Mouse (Mus musculus) MEL (cell line): ENCODE measurements around the gene Lypla2. TPM values are rescaled to one million over a fixed set of nuclear protein-coding genes. Genes with fewer than 3 reads are reported as not detected.

Experiments
- DNase-seq: peaks from one replicate; pipeline ENCODE4 v3.0.0; 2011; ENCODE audit warnings: low read depth, low spot score
- H3K27ac ChIP-seq: 2 replicates; pipeline ENCODE4 v1.5.1; 2012; ENCODE audit warnings: low read depth, mild to moderate bottlenecking, control low read depth, low read length, moderate library complexity; ENCODE audit not compliant: control insufficient read depth
- H3K27me3 ChIP-seq, 2 experiments: fragments of 150-350 bp in 1 of 2; sonication (generic) in 1 of 2; 2 replicates each; pipeline ENCODE4 v1.6.1; 2012; ENCODE audit warnings: low read length in 2 of 2, mild to moderate bottlenecking in 2 of 2, improper control_type of control experiment in 1 of 2, moderate library complexity in 1 of 2; ENCODE audit not compliant: insufficient read depth in 2 of 2, control insufficient read depth in 1 of 2
- H3K36me3 ChIP-seq, 2 experiments: 2 replicates each; pipeline ENCODE4 v1.6.1; 2012 to 2014; ENCODE audit warnings: low read length in 2 of 2, improper control_type of control experiment in 1 of 2, inconsistent platforms in 1 of 2, mild to moderate bottlenecking in 1 of 2; ENCODE audit not compliant: insufficient read depth in 2 of 2, control insufficient read depth in 1 of 2
- H3K4me1 ChIP-seq, 2 experiments: fragments of 150-350 bp in 1 of 2; sonication (generic) in 1 of 2; 2 replicates each; pipeline ENCODE4 v1.6.1; 2012; ENCODE audit warnings: low read length in 2 of 2, improper control_type of control experiment in 1 of 2, mild to moderate bottlenecking in 1 of 2; ENCODE audit not compliant: insufficient read depth in 2 of 2, control insufficient read depth in 1 of 2
- H3K4me3 ChIP-seq, 2 experiments: fragments of 150-350 bp in 1 of 2; sonication (generic) in 1 of 2; 2 replicates each; pipeline ENCODE4 v1.5.1; 2012; ENCODE audit warnings: low read depth in 2 of 2, low read length in 2 of 2, mild to moderate bottlenecking in 2 of 2, moderate library complexity in 2 of 2, control low read depth in 1 of 2, improper control_type of control experiment in 1 of 2; ENCODE audit not compliant: control insufficient read depth in 1 of 2, insufficient read depth in 1 of 2
- H3K79me2 ChIP-seq: 2 replicates; pipeline ENCODE4 v1.6.1; 2012; ENCODE audit warnings: mild to moderate bottlenecking, low read length, moderate library complexity; ENCODE audit not compliant: control insufficient read depth, poor library complexity, insufficient read depth
- H3K9ac ChIP-seq: 2 replicates; pipeline ENCODE4 v1.6.1; 2012; ENCODE audit warnings: low read depth, mild to moderate bottlenecking, control low read depth, low read length, moderate library complexity; ENCODE audit not compliant: control insufficient read depth, poor library complexity, severe bottlenecking
- H3K9me3 ChIP-seq: fragments of 150-350 bp; sonication (generic); replicated peaks from 2 replicates; pipeline ENCODE4 v1.6.1; 2012; ENCODE audit warnings: mild to moderate bottlenecking, low read length, improper control_type of control experiment, moderate library complexity; ENCODE audit not compliant: insufficient read depth
- BHLHE40 ChIP-seq: IDR thresholded peaks from 2 replicates; pipeline ENCODE4 v1.6.1; 2012; ENCODE audit warnings: low read depth, mild to moderate bottlenecking, inconsistent platforms, low read length, improper control_type of control experiment, borderline replicate concordance
- CHD1 ChIP-seq: IDR thresholded peaks from 2 replicates; pipeline ENCODE4 v1.6.1; 2012; ENCODE audit warnings: low read depth, mild to moderate bottlenecking, inconsistent platforms, low read length, improper control_type of control experiment
- CHD2 ChIP-seq: IDR thresholded peaks from 2 replicates; pipeline ENCODE4 v1.6.1; 2011; ENCODE audit warnings: low read length, improper control_type of control experiment
- CTCF ChIP-seq, 3 experiments: IDR thresholded peaks in 2 of 3; conservative IDR thresholded peaks in 1 of 3; 2 replicates each; pipeline ENCODE4 v1.5.1; 2011 to 2012; ENCODE audit warnings: low read length in 3 of 3, low read depth in 2 of 3, mild to moderate bottlenecking in 2 of 3, improper control_type of control experiment in 1 of 3, inconsistent platforms in 1 of 3, mixed read lengths in 1 of 3, moderate library complexity in 1 of 3; ENCODE audit not compliant: control insufficient read depth in 1 of 3, insufficient read depth in 1 of 3, poor library complexity in 1 of 3, severe bottlenecking in 1 of 3
- E2F4 ChIP-seq: IDR thresholded peaks from 2 replicates; pipeline ENCODE4 v1.6.1; 2011; ENCODE audit warnings: low read depth, low read length, improper control_type of control experiment, borderline replicate concordance
- ELF1 ChIP-seq: IDR thresholded peaks from 2 replicates; pipeline ENCODE4 v1.6.1; 2014; ENCODE audit warnings: low read depth, mild to moderate bottlenecking, inconsistent platforms, low read length, improper control_type of control experiment, moderate library complexity
- EP300 ChIP-seq, 2 experiments: IDR thresholded peaks; 2 replicates each; pipeline ENCODE4 v1.6.1; 2011; ENCODE audit warnings: improper control_type of control experiment in 2 of 2, low read length in 2 of 2, low read depth in 1 of 2, mild to moderate bottlenecking in 1 of 2
- ETS1 ChIP-seq: IDR thresholded peaks from 2 replicates; pipeline ENCODE4 v1.6.1; 2012; ENCODE audit warnings: low read depth, mild to moderate bottlenecking, inconsistent platforms, low read length, improper control_type of control experiment, moderate library complexity
- GABPA ChIP-seq: IDR thresholded peaks from 2 replicates; pipeline ENCODE4 v1.6.1; 2012; ENCODE audit warnings: low read depth, mild to moderate bottlenecking, inconsistent platforms, low read length, improper control_type of control experiment, moderate library complexity
- GATA1 ChIP-seq: IDR thresholded peaks from 2 replicates; pipeline ENCODE4 v1.6.1; 2011; ENCODE audit warnings: low read depth, low read length, improper control_type of control experiment
- HCFC1 ChIP-seq: IDR thresholded peaks from 2 replicates; pipeline ENCODE4 v1.6.1; 2012; ENCODE audit warnings: low read depth, mild to moderate bottlenecking, inconsistent platforms, low read length, improper control_type of control experiment, moderate library complexity
- JUND ChIP-seq: IDR thresholded peaks from 2 replicates; pipeline ENCODE4 v1.6.1; 2011; ENCODE audit warnings: low read depth, mild to moderate bottlenecking, improper control_type of control experiment, low read length
- KAT2A ChIP-seq: conservative IDR thresholded peaks from 2 replicates; pipeline ENCODE4 v1.6.1; 2012; ENCODE audit warnings: low read depth, low read length, improper control_type of control experiment, inconsistent platforms
- MAFK ChIP-seq: IDR thresholded peaks from 2 replicates; pipeline ENCODE4 v1.6.1; 2011; ENCODE audit warnings: low read depth, mild to moderate bottlenecking, low read length, improper control_type of control experiment, borderline replicate concordance
- MAX ChIP-seq: IDR thresholded peaks from 2 replicates; pipeline ENCODE4 v1.6.1; 2011; ENCODE audit warnings: low read length, improper control_type of control experiment
- MAZ ChIP-seq: IDR thresholded peaks from 2 replicates; pipeline ENCODE4 v1.6.1; 2012; ENCODE audit warnings: low read depth, mild to moderate bottlenecking, inconsistent platforms, low read length, improper control_type of control experiment
- MXI1 ChIP-seq: IDR thresholded peaks from 2 replicates; pipeline ENCODE4 v1.6.1; 2011; ENCODE audit warnings: mild to moderate bottlenecking, low read depth, low read length, improper control_type of control experiment
- MYB ChIP-seq: IDR thresholded peaks from 2 replicates; pipeline ENCODE4 v1.6.1; 2011; ENCODE audit warnings: mild to moderate bottlenecking, low read depth, low read length, improper control_type of control experiment
- NRF1 ChIP-seq: IDR thresholded peaks from 2 replicates; pipeline ENCODE4 v1.6.1; 2014; ENCODE audit warnings: low read depth, mild to moderate bottlenecking, inconsistent platforms, low read length, improper control_type of control experiment, moderate library complexity; ENCODE audit not compliant: poor library complexity, insufficient read depth, severe bottlenecking
- POLR2A ChIP-seq, 2 experiments: IDR thresholded peaks; 2 replicates each; pipeline ENCODE4 v1.6.1; 2011 to 2012; ENCODE audit warnings: low read length in 2 of 2, mild to moderate bottlenecking in 2 of 2, control low read depth in 1 of 2, improper control_type of control experiment in 1 of 2, low read depth in 1 of 2, moderate library complexity in 1 of 2; ENCODE audit not compliant: control insufficient read depth in 1 of 2, insufficient read depth in 1 of 2, poor library complexity in 1 of 2
- POLR2AphosphoS2 ChIP-seq: IDR thresholded peaks from 2 replicates; pipeline ENCODE4 v1.6.1; 2011; ENCODE audit warnings: low read length, improper control_type of control experiment
- POLR2AphosphoS5 ChIP-seq: IDR thresholded peaks from 2 replicates; pipeline ENCODE4 v1.6.1; 2012; ENCODE audit warnings: low read depth, borderline replicate concordance, mild to moderate bottlenecking, inconsistent platforms, low read length, moderate library complexity, mixed read lengths
- RAD21 ChIP-seq: IDR thresholded peaks from 2 replicates; pipeline ENCODE4 v1.6.1; 2011; ENCODE audit warnings: mild to moderate bottlenecking, low read depth, low read length, improper control_type of control experiment
- SIN3A ChIP-seq: IDR thresholded peaks from 2 replicates; pipeline ENCODE4 v1.6.1; 2012; ENCODE audit warnings: low read length, improper control_type of control experiment, inconsistent platforms
- SMC3 ChIP-seq: IDR thresholded peaks from 2 replicates; pipeline ENCODE4 v1.6.1; 2011; ENCODE audit warnings: low read depth, low read length, improper control_type of control experiment
- TBP ChIP-seq: IDR thresholded peaks from 2 replicates; pipeline ENCODE4 v1.8.0; 2011; ENCODE audit warnings: low read depth, low read length, improper control_type of control experiment
- TCF12 ChIP-seq: IDR thresholded peaks from 2 replicates; pipeline ENCODE4 v1.6.1; 2014; ENCODE audit warnings: low read depth, mild to moderate bottlenecking, inconsistent platforms, low read length, improper control_type of control experiment, moderate library complexity
- UBTF ChIP-seq: IDR thresholded peaks from 2 replicates; pipeline ENCODE4 v1.6.1; 2012; ENCODE audit warnings: low read depth, mild to moderate bottlenecking, inconsistent platforms, low read length, improper control_type of control experiment, moderate library complexity, borderline replicate concordance; ENCODE audit not compliant: insufficient read depth
- USF1 ChIP-seq: IDR thresholded peaks from 2 replicates; pipeline ENCODE4 v1.6.1; 2014; ENCODE audit warnings: low read depth, mild to moderate bottlenecking, inconsistent platforms, low read length, improper control_type of control experiment, moderate library complexity
- USF2 ChIP-seq, 2 experiments: IDR thresholded peaks; 2 replicates each; pipeline ENCODE4 v1.6.1; 2011 to 2012; ENCODE audit warnings: improper control_type of control experiment in 2 of 2, low read length in 2 of 2, borderline replicate concordance in 1 of 2, inconsistent platforms in 1 of 2, low read depth in 1 of 2, mild to moderate bottlenecking in 1 of 2; ENCODE audit not compliant: insufficient read depth in 1 of 2
- ZC3H11A ChIP-seq: IDR thresholded peaks from 2 replicates; pipeline ENCODE4 v1.6.1; 2012; ENCODE audit warnings: low read depth, mild to moderate bottlenecking, inconsistent platforms, low read length, improper control_type of control experiment
- ZKSCAN1 ChIP-seq: IDR thresholded peaks from 2 replicates; pipeline ENCODE4 v1.6.1; 2012; ENCODE audit warnings: low read depth, mild to moderate bottlenecking, inconsistent platforms, low read length, improper control_type of control experiment, moderate library complexity
- ZMIZ1 ChIP-seq: IDR thresholded peaks from 2 replicates; pipeline ENCODE4 v1.6.1; 2012; ENCODE audit warnings: low read depth, mild to moderate bottlenecking, inconsistent platforms, low read length, improper control_type of control experiment, moderate library complexity
- ZNF384 ChIP-seq: IDR thresholded peaks from 2 replicates; pipeline ENCODE4 v1.6.1; 2012; ENCODE audit warnings: low read depth, mild to moderate bottlenecking, inconsistent platforms, low read length, improper control_type of control experiment
- polyA plus RNA-seq, 2 experiments: library from polyadenylated mRNA; stranded (reverse) in 1 of 2; unstranded in 1 of 2; fragments of >175 nt in 1 of 2; fragments of >200 nt in 1 of 2; gene quantifications; 2 replicates each; pipeline versions ENCODE4 v1.2.1 to v1.2.4; 2012; ENCODE audit warnings: low replicate concordance in 2 of 2, low read depth in 1 of 2; ENCODE audit not compliant: insufficient read length in 2 of 2, insufficient read depth in 1 of 2, missing spikeins in 1 of 2
- total RNA-seq: library from RNA; depleted of rRNA; stranded (reverse); fragments of 300-350 nt; gene quantifications from 2 replicates; pipeline ENCODE4 v1.2.3, GENCODE M21; 2012

Lypla2 gene
- total and polyA plus RNA-seq, 3 experiments: 65.1 to 95.6 TPM; not detected in 1

- peak within 1 kb of the TSS; percentile 91 for H3K9ac ChIP-seq
- peak; percentile 98 for DNase-seq
- H3K4me1 ChIP-seq: peaks cover 7 to 30% of the 10 kb centered on the region in 2 experiments
- H3K27ac ChIP-seq: peak within 1 kb of the TSS; percentile 90
- H3K4me3 ChIP-seq: peak within 1 kb of the TSS; percentile 77 to 98
- peaks cover 11% of the 10 kb centered on the region for H3K79me2 ChIP-seq
- peaks cover 0 to 22% of the 10 kb centered on the region in 2 experiments; a peak in 2 of 4 replicates for H3K36me3 ChIP-seq
- no peaks in the 10 kb centered on the region for H3K27me3 ChIP-seq
- no peaks in the 10 kb centered on the region for H3K9me3 ChIP-seq
- TF ChIP-seq ETS1 (no peak), USF2 (IDR thresholded peaks at IDR 0.05; ENCODE audit: borderline replicate concordance in 1 of 2, insufficient read depth in 1 of 2, low read depth in 1 of 2, low read length in 2 of 2) (no peak), BHLHE40 (no peak), JUND (no peak), CHD2 (no peak; the same call in 1 of the 2 replicates), POLR2AphosphoS5 (no peak), UBTF (0 out of 2 replicates have a peak, but pooled peaks have one; percentile 30), ELF1 (peak; percentile 89), ZKSCAN1 (no peak), GABPA (no peak; the same call in 1 of the 2 replicates), ZNF384 (no peak; the same call in 1 of the 2 replicates), MAFK (no peak), ZMIZ1 (peak; percentile 90), TBP (peak; percentile 70; the same call in 1 of the 2 replicates), TCF12 (peak; percentile 26; the same call in 1 of the 2 replicates), E2F4 (no peak), USF1 (peak; percentile 8; the same call in 1 of the 2 replicates), NRF1 (peak; percentile 84), MYB (no peak), ZC3H11A (peak; percentile 19; the same call in 1 of the 2 replicates), SMC3 (peak; percentile 63), CTCF (IDR thresholded peaks at IDR 0.05 in 2 of 3, conservative IDR thresholded peaks at IDR 0.05 in 1 of 3; ENCODE audit: control insufficient read depth in 1 of 3, insufficient read depth in 1 of 3, low read depth in 2 of 3, low read length in 3 of 3, poor library complexity in 1 of 3, severe bottlenecking in 1 of 3) (peak in 2 of 3 experiments; percentile 68 to 92), EP300 (IDR thresholded peaks at IDR 0.05; ENCODE audit: low read depth in 1 of 2, low read length in 2 of 2) (peak in 1 of 2 experiments; percentile 4; a peak in 1 of 4 replicates), RAD21 (peak; percentile 25), MXI1 (peak; percentile 52; the same call in 1 of the 2 replicates), HCFC1 (peak; percentile 74), POLR2A (IDR thresholded peaks at IDR 0.05; ENCODE audit: control insufficient read depth in 1 of 2, insufficient read depth in 1 of 2, low read depth in 1 of 2, low read length in 2 of 2, poor library complexity in 1 of 2) (peak; percentile 62 to 80; a peak in 3 of 4 replicates), GATA1 (no peak), CHD1 (no peak), SIN3A (peak; percentile 56; the same call in 1 of the 2 replicates), KAT2A (peak; percentile 39; the same call in 1 of the 2 replicates), MAX (peak; percentile 36; the same call in 1 of the 2 replicates), MAZ (peak; percentile 35), POLR2AphosphoS2 (peak; percentile 90)
Observed at GRCm38 (mm10) chr4:135920304-135921241, 51.9 kb downstream of the Lypla2 start, which contains the start of gene Fuca1. Gene Fuca1 (plus strand): TSS chr4:135920735.
